In the genomic region with DNA sequence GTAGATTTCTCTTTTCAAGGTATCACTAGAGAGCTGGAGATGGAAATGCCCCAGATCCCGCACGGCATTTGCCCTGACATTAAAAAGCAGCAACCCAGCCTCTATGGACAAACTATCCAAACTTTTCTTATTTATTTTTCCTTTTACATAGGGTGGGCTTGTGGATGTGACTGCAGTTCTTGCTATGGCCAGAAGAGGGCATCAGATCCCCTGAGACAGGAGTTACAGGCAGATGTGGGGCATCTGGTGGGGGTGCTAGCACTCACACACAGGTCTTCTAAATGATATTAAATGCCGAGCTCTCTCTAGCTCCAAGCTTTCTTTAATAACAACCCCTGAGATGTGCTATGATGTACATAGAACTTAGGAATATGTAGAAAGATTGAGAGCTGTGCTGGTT, we compare ENCODE assay signal across 12 mouse cellular contexts.
A peak's percentile ranks its signal among the peaks of the same experiment; 100 is the strongest.
DNase-seq lines count a peak whose midpoint lies in the region; TF ChIP-seq lines count a peak whose summit lies in the region.
"Had no signal": no experiment of that assay in that cellular context is flagged by ENCODE, and none has a peak within 500 bp of the region (broad histone marks: within the 10 kb centered on the region; RNA-seq: fewer than 3 reads in every experiment).

No protein-coding gene starts in this region.

- H3K9ac ChIP-seq in MEL (ENCODE audit: control insufficient read depth, low read depth, low read length, poor library complexity, severe bottlenecking) = no peak overlapping the region

- no peak for DNase-seq in layer of hippocampus, adult 2 months (ENCODE audit: low spot score in 2 of 2)
- DNase-seq in layer of hippocampus, postnatal 10 days (ENCODE audit: low spot score in 2 of 2) = no peak
- no peak for DNase-seq in testis, postnatal 14 days (ENCODE audit: low spot score)
- peak; percentile 7 for DNase-seq in MEL (ENCODE audit: low read depth, low spot score)
- DNase-seq in cerebellum, adult 11 months = no peak
- no peak for DNase-seq in ovary, postnatal 36 days (ENCODE audit: low spot score)
- DNase-seq: adrenal gland, postnatal 10 days; cerebellum, adult 18-20 months; heart, adult 11 months; heart, postnatal 36 days had no signal

- TF ChIP-seq CTCF in layer of hippocampus, adult 2 months (conservative IDR thresholded peaks at IDR 0.05) = peak; percentile 69
- TF ChIP-seq CTCF in testis, adult 2 months (IDR thresholded peaks at IDR 0.05; ENCODE audit: control insufficient read depth, insufficient read depth, insufficient replicate concordance, low read depth, low read length) = peak; percentile 62; the same call in 1 of the 2 replicates
- TF ChIP-seq CTCF in MEL (IDR thresholded peaks at IDR 0.05 in 2 of 3, conservative IDR thresholded peaks at IDR 0.05 in 1 of 3; ENCODE audit: control insufficient read depth in 1 of 3, insufficient read depth in 1 of 3, low read depth in 2 of 3, low read length in 3 of 3, poor library complexity in 1 of 3, severe bottlenecking in 1 of 3) = peak; percentile 15 to 40 (median 39); a peak in 5 of 6 replicates

- H3K27me3 ChIP-seq in testis, adult 2 months (ENCODE audit: control insufficient read depth, insufficient read depth, low read length) = no peaks in the 10 kb centered on the region
- no peaks in the 10 kb centered on the region for H3K27me3 ChIP-seq in MEL (ENCODE audit: control insufficient read depth in 1 of 2, insufficient read depth in 2 of 2, low read length in 2 of 2)

- TF ChIP-seq EP300 in MEL (IDR thresholded peaks at IDR 0.05; ENCODE audit: low read depth in 1 of 2, low read length in 2 of 2) = no peak

- H3K4me1 ChIP-seq in testis, adult 2 months (ENCODE audit: control insufficient read depth, insufficient read depth, low read length) = no peaks in the 10 kb centered on the region
- no peaks in the 10 kb centered on the region for H3K4me1 ChIP-seq in MEL (ENCODE audit: control insufficient read depth in 1 of 2, insufficient read depth in 2 of 2, low read length in 2 of 2)

- no peaks in the 10 kb centered on the region for H3K36me3 ChIP-seq in testis, adult 2 months (ENCODE audit: control insufficient read depth, insufficient read depth, low read length)
- H3K36me3 ChIP-seq in MEL (ENCODE audit: control insufficient read depth in 1 of 2, insufficient read depth in 2 of 2, low read length in 2 of 2) = no peaks in the 10 kb centered on the region

- no peak overlapping the region for H3K27ac ChIP-seq in layer of hippocampus, adult 2 months
- no peak overlapping the region for H3K27ac ChIP-seq in testis, adult 2 months (ENCODE audit: control insufficient read depth, insufficient read depth, low read depth, low read length)
- H3K27ac ChIP-seq in MEL (ENCODE audit: control insufficient read depth, low read depth, low read length) = no peak overlapping the region

- TF ChIP-seq POLR2A in testis, adult 2 months (IDR thresholded peaks at IDR 0.05; ENCODE audit: control insufficient read depth, low read depth, low read length) = no peak
- TF ChIP-seq POLR2A in MEL (IDR thresholded peaks at IDR 0.05; ENCODE audit: control insufficient read depth in 1 of 2, insufficient read depth in 1 of 2, low read depth in 1 of 2, low read length in 2 of 2, poor library complexity in 1 of 2) = no peak

- H3K79me2 ChIP-seq in MEL (ENCODE audit: control insufficient read depth, insufficient read depth, low read length, poor library complexity) = no peaks in the 10 kb centered on the region

- H3K9me3 ChIP-seq in MEL (replicated peaks; ENCODE audit: insufficient read depth, low read length) = no peaks in the 10 kb centered on the region

- no peak for TF ChIP-seq RAD21 in MEL (IDR thresholded peaks at IDR 0.05; ENCODE audit: low read depth, low read length)

- H3K4me3 ChIP-seq in layer of hippocampus, adult 2 months = no peak overlapping the region
- no peak overlapping the region for H3K4me3 ChIP-seq in testis, adult 2 months (ENCODE audit: control insufficient read depth, low read depth, low read length)
- H3K4me3 ChIP-seq in MEL (ENCODE audit: control insufficient read depth in 1 of 2, insufficient read depth in 1 of 2, low read depth in 2 of 2, low read length in 2 of 2) = no peak overlapping the region
- H3K4me3 ChIP-seq: erythroblast, embryonic 14.5 days had no signal

TF ChIP-seq in MEL, 35 proteins besides CTCF, POLR2A, EP300 and RAD21:
- TF ChIP-seq ZNF384 (IDR thresholded peaks at IDR 0.05; ENCODE audit: low read depth, low read length) (no peak), ETS1 (IDR thresholded peaks at IDR 0.05; ENCODE audit: low read depth, low read length) (no peak), GATA1 (IDR thresholded peaks at IDR 0.05; ENCODE audit: low read depth, low read length) (no peak), NELFE (IDR thresholded peaks at IDR 0.05; ENCODE audit: low read depth, low read length) (no peak), CHD2 (IDR thresholded peaks at IDR 0.05; ENCODE audit: low read length) (no peak), UBTF (IDR thresholded peaks at IDR 0.05; ENCODE audit: borderline replicate concordance, insufficient read depth, low read depth, low read length) (no peak), ELF1 (IDR thresholded peaks at IDR 0.05; ENCODE audit: low read depth, low read length) (no peak), RCOR1 (IDR thresholded peaks at IDR 0.05; ENCODE audit: low read depth, low read length) (no peak), MAZ (IDR thresholded peaks at IDR 0.05; ENCODE audit: low read depth, low read length) (no peak), GABPA (IDR thresholded peaks at IDR 0.05; ENCODE audit: low read depth, low read length) (no peak), POLR2AphosphoS2 (IDR thresholded peaks at IDR 0.05; ENCODE audit: low read length) (no peak), TCF12 (IDR thresholded peaks at IDR 0.05; ENCODE audit: low read depth, low read length) (no peak), TAL1 (IDR thresholded peaks at IDR 0.05; ENCODE audit: low read length) (no peak)
TF ChIP-seq in MEL: peak in this region for 0.
